13 mouse cellular contexts compared by ENCODE assay signal in genomic region chr4:141454581-141455350, GRCm38 (mm10). TPM values are rescaled to one million over a fixed set of nuclear protein-coding genes. Genes with fewer than 3 reads are reported as not detected.
DNase-seq lines count a peak whose midpoint lies in the region; ATAC-seq and TF ChIP-seq lines count a peak whose summit lies in the region.
"Had no signal": no experiment of that assay in that cellular context is flagged by ENCODE, and none has a peak within 500 bp of the region (broad histone marks: within the 10 kb centered on the region; RNA-seq: fewer than 3 reads in every experiment).

No protein-coding gene starts in this region.

- H3K4me3 ChIP-seq in gastrocnemius, adult 2 months = no peak overlapping the region

- peak overlapping the region; percentile 78 for H3K27ac ChIP-seq in gastrocnemius, adult 2 months

- intact Hi-C loops in gastrocnemius, adult 2 months (cut with DNase I) = loop anchor here (5.0 kb wide), 1 partner anchor 83 kb away; the partner anchor contains the start of gene Spen

- DNase-seq in gastrocnemius, adult 2 months = peak; percentile 75
- no peak for DNase-seq in gastrocnemius, postnatal 4 days (ENCODE audit: low spot score in 2 of 2)
- DNase-seq in 3T3-L1 (ENCODE audit: low read depth, low spot score) (peak; percentile 61), NIH3T3 (ENCODE audit: low read depth) (peak; percentile 42)
- DNase-seq in neural tube, embryonic 10.5 days (ENCODE audit: extremely low spot score, low spot score) = no peak
- DNase-seq in testis, postnatal 14 days (ENCODE audit: low spot score) = no peak
- DNase-seq: cerebellum, postnatal 36 days; gastrocnemius, postnatal 25 days; left cerebral cortex, postnatal 4 days had no signal

- ATAC-seq in megakaryocyte progenitor cell, adult 5-6 weeks (replicated peaks; ENCODE audit: poor library complexity) = peak; percentile 76
- ATAC-seq in cerebellum, adult (ENCODE audit: insufficient number of reproducible peaks, low FRiP score, low TSS enrichment) = no peak
- ATAC-seq: intestine, postnatal 0 days; midbrain, embryonic 16.5 days had no signal

- no peak for TF ChIP-seq CTCF in gastrocnemius, adult 2 months (IDR thresholded peaks at IDR 0.05)

RNA-seq across cellular contexts. Expression of gene Zbtb17, which starts 10.3 kb away (rescaled TPM):
- 10 to 100 TPM; 30.2 to 30.6 TPM for total RNA-seq in gastrocnemius, adult 2 months (2021)
- total RNA-seq in gastrocnemius, postnatal 4 days (2021) = 10 to 100 TPM; 19.9 to 21.2 TPM
- total RNA-seq in megakaryocyte progenitor cell, adult 5-6 weeks (2015) = 12.0 and 14.0 TPM in 2 replicates
- total RNA-seq in megakaryocyte progenitor cell, adult 5-6 weeks (2017) = 15.2 and 21.3 TPM in 2 replicates

RNA-seq across cellular contexts. Expression of gene Srarp, which starts 18.9 kb away (rescaled TPM):
- total RNA-seq in gastrocnemius, adult 2 months (2021) = 1 to 10 TPM in 1 of 2 experiments, under 1 TPM in 1; 0.92 to 1.6 TPM
- not detected for total RNA-seq in gastrocnemius, postnatal 4 days (2021)
- not detected in 2 replicates for total RNA-seq in megakaryocyte progenitor cell, adult 5-6 weeks (2015)
- not detected in 2 replicates for total RNA-seq in megakaryocyte progenitor cell, adult 5-6 weeks (2017)

RNA-seq across cellular contexts. Expression of gene Hspb7, which starts 34.2 kb away (rescaled TPM):
- total RNA-seq in gastrocnemius, adult 2 months (2021) = 100 to 1,000 TPM; 223 to 468 TPM
- 100 to 1,000 TPM; 154 to 183 TPM for total RNA-seq in gastrocnemius, postnatal 4 days (2021)
- total RNA-seq in megakaryocyte progenitor cell, adult 5-6 weeks (2015) = not detected in 2 replicates
- not detected in 2 replicates for total RNA-seq in megakaryocyte progenitor cell, adult 5-6 weeks (2017)
- total RNA-seq: left cerebral cortex, postnatal 4 days had no signal

RNA-seq across cellular contexts. Expression of gene Clcnkb, which starts 39.0 kb away (rescaled TPM):
- total RNA-seq in gastrocnemius, adult 2 months (2021) = under 1 TPM in 1 of 2 experiments, not detected in 1; 0.25 TPM
- under 1 TPM; 0.34 to 0.88 TPM for total RNA-seq in gastrocnemius, postnatal 4 days (2021)
- total RNA-seq in megakaryocyte progenitor cell, adult 5-6 weeks (2015) = not detected in 2 replicates
- total RNA-seq in megakaryocyte progenitor cell, adult 5-6 weeks (2017) = not detected in 2 replicates
- total RNA-seq: gastrocnemius, postnatal 25 days; left cerebral cortex, postnatal 4 days had no signal

RNA-seq across cellular contexts. Expression of gene Clcnka, which starts 56.2 kb away (rescaled TPM):
- total RNA-seq in gastrocnemius, adult 2 months (2021) = not detected
- 1 to 10 TPM; 1.6 to 2.6 TPM for total RNA-seq in gastrocnemius, postnatal 4 days (2021)
- not detected in 2 replicates for total RNA-seq in megakaryocyte progenitor cell, adult 5-6 weeks (2015)
- not detected in 2 replicates for total RNA-seq in megakaryocyte progenitor cell, adult 5-6 weeks (2017)

Comparison
In these comparisons a context has a peak if more than half of its experiments do, and no peak if none do; other contexts are left out.
1. DNase-seq: peak in gastrocnemius, adult 2 months (single experiment), 3T3-L1 (single experiment) and NIH3T3 (single experiment); none in gastrocnemius, postnatal 4 days (0 of 2), neural tube, embryonic 10.5 days (single experiment) and testis, postnatal 14 days (single experiment).
2. RNA of gene Hspb7, which starts 34.2 kb away (total RNA-seq): 223 to 468 TPM in gastrocnemius, adult 2 months and 154 to 183 TPM in gastrocnemius, postnatal 4 days; not detected in megakaryocyte progenitor cell, adult 5-6 weeks; every median in the first group is over 100 times any median in the second.